Mouse (Mus musculus) T-helper 2 cell (primary cell): ENCODE data around the gene Ocrl.

Experiments
- in situ Hi-C: fragments of 300-600 bp; cut with MboI, MseI; formaldehyde crosslinking; loops from one replicate; pipeline ENCODE4 v1.15.1; 2025; ENCODE audit warnings: high pct_unique_total_duplicates

The Ocrl gene

GRCm38 (mm10) chrX:47912306-47912792 lies at the start of gene Ocrl:
Ocrl (plus strand) TSS chrX:47912387.
- in situ Hi-C loops: no loop called here

GRCm38 (mm10) chrX:47880052-47880451 lies 32.1 kb upstream of the Ocrl start:
- in situ Hi-C loops: no loop called here

GRCm38 (mm10) chrX:47882813-47883212 lies 29.4 kb upstream of the Ocrl start:
- in situ Hi-C loops: no loop called here

GRCm38 (mm10) chrX:47887401-47887800 lies 24.8 kb upstream of the Ocrl start:
- in situ Hi-C loops: no loop called here

- in situ Hi-C loops: no loop called here
These were observed 20.8 kb upstream of the Ocrl start for GRCm38 (mm10) chrX:47891243-47891906.

DNA sequence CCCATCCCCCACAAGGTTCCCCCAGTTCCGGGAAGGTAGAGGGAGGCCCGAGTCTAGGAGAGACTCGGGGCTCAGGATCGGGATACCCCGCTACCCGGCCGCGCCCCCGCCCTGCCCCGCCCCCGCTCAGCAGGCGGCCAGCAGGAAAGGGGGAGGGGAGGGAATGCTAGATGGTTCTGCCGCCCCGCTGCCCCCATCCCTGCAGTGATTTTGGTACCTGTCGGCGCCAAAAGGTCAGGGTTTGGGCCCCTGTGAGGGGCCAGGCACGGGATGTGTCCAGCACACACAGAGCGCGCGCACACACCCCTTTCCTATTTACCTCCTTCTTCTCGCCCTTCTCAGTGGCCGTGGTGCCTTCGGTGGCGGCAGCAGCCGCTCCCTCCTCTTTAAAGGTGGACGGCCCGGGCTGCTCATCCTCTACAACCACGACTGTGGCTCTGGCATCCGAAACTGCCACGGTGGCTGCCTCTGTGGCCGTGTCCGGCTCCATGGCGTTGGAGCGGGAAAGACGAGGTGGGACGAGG lies 20.2 kb upstream of the Ocrl start:
- in situ Hi-C loops: no loop called here

GRCm38 (mm10) chrX:47892431-47893024 lies 19.7 kb upstream of the Ocrl start, which contains the start of gene Smarca1:
Smarca1 (minus strand) TSS chrX:47892974.
- in situ Hi-C loops: no loop called here

DNA sequence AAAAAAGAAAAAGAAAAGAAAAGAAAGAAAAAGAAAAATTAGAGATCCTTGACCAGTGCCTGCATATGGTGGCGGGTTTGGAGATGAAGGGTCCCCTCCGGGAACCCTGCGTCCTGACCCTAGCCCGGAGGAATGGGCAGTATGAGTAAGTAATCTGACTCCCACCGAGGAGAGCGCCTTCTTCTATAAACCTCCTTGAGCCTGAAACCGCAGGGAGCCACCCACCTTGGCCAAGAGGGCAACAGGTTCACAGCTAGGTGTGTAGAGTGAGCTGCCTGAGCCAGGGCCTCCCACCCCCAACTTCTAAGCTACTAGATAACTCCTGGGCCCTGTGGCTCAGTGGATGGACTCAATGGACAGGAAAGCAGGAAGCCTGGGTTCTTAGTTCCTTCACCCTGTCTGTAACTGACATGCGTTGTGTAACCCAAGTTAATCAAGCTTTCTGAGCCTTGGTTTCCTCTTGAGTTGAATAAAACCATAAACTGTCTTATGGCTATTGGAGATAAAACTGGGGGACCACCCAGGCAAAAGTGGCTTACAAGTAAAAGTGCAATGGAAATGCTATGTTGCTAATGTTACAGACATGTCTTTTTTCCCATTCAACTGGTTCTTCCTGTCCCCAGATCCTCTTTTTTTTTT lies 836 bp downstream of the Ocrl start:
- in situ Hi-C loops: no loop called here

GRCm38 (mm10) chrX:47913543-47913938 lies 1.4 kb downstream of the Ocrl start:
- in situ Hi-C loops: no loop called here

DNA sequence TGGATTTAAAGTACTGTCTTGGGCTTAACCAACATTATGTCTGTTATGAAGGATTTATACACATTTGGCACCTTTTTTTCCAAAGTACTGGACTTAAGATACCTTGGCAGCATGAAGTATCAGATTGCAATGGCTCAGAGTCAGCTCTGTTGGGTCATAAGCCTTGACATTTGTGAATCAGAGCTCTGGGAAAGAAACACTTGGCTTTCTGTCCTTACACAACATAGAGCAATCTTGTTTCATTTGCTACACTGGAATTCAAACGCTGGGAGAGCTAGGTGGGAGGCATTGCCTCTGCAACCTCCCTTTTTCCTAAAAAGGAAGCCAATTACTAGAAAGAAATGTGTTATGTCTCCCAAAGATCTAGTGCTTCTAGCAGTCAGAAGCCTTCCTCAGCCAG lies 4.6 kb downstream of the Ocrl start:
- in situ Hi-C loops: no loop called here

DNA sequence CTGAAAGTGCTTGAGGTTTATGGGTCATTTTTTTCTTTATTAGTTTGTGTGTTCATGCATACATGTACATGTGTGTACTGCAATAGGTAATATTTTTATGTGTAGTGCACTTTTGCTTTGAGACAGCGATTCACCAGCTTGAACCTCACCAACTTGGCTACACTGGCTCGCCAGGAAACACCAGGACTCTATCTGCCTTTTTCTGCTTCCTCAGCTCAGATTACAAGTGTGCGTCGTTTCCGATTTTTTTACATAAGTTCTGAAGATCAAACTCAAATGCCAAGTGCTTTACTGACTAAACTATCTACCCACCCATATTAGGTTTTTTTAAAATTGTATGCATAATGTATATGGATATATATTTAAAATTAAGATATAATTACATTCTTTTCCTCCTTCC lies 8.4 kb downstream of the Ocrl start:
- in situ Hi-C loops: no loop called here

GRCm38 (mm10) chrX:47927981-47928380 lies 15.8 kb downstream of the Ocrl start:
- in situ Hi-C loops: no loop called here

DNA sequence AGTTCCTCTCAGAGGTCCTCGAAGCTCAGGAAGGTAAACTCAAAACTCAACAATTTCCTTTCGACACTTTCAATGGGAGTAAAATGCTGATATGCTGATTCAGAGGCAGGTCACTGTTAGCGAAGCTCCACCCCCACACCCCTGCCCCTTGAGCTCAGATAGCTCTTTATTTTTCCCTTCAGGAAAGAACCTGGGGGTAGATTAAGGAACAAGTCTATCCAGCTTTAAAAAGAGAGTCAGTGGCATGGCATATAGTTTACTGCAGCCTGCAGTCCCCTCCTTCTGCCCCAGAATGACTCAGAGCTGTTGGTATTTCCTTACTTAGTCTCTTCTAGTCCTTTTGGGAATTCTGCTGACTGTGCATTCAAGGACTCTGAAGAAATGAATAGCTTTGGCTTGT lies 18.3 kb downstream of the Ocrl start:
- in situ Hi-C loops: no loop called here

DNA sequence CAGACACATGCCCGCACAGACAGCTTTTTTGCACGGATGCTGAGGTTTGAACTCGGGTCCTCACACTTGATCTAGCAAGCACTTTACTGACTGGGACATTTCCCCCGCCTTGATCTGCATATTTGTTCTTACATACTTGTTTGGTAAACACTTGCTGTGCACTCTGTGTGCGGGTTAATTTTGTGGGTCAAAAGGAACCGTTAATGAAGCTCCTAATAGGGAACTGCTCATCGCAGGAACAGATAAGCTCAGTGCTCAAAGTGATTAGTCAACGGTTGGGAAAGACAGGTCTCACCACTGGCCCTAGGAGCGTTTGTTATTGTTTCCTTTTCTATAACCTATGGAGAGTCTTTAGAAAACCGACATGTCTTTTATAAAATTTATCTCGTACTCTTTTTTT lies 22.2 kb downstream of the Ocrl start:
- in situ Hi-C loops: no loop called here

- in situ Hi-C loops: no loop called here
These were observed 24.7 kb downstream of the Ocrl start for GRCm38 (mm10) chrX:47936885-47937284.

- in situ Hi-C loops: no loop called here
These were observed 25.6 kb downstream of the Ocrl start for GRCm38 (mm10) chrX:47937740-47938139.

- in situ Hi-C loops: no loop called here
These were observed 37.5 kb downstream of the Ocrl start for GRCm38 (mm10) chrX:47949729-47950128.

DNA sequence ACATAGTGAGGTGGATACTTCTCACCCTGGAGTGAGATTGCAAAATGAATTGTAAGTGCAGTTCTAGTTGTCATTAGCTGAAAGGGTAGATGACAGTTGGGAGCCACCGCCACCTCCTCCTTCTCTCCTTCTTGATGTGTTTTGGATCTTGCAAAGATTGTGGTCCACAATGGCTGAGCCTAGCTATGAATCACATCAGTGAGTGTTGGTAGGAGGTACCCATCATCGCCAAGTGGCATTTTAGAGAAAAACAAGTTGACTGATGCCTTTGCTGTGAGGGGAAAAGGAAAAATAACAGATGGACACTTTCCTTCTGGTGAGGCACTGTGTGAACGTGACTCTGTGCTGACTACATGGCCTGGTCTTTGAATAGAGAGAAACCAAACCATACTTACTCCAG lies 50.4 kb downstream of the Ocrl start:
- in situ Hi-C loops: no loop called here

DNA sequence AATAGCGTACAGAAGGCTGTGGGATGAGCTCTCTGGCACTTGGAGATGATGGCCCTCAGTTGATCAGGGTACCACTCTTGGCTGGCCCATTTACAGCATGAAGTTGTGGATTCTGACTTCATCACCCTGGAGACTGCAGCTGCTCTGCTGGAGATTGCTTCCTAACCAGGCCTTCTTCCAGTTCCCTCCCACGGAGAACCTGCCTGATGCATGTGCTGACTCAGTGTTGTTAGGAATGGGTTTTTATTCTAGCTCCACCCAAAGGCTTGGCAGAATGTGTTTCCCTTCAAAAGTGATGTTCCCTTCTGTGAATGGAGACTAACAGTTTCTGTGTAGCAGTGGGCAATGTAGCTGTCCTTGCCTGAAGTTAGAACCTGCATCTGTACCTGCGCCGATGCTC lies 58.2 kb downstream of the Ocrl start:
- in situ Hi-C loops: no loop called here

DNA sequence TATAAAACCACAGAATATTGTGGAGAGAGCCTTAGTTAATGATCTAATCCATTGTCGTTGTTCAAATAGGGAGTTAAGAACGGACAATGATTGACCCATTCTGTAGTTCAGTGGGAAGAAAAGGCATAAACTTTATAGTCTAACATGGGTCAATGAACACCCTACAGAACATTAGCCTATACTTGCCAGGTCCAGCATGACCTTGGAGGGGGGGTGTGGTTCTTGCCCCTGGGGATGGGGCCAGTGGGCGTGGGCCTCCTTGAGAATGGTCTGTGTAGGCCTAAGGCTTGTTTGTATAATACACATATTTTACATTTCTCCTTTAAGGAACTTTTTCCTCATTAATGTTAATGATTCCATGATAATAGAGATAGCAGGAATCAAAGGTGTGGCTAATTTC lies 58.7 kb downstream of the Ocrl start:
- in situ Hi-C loops: no loop called here

DNA sequence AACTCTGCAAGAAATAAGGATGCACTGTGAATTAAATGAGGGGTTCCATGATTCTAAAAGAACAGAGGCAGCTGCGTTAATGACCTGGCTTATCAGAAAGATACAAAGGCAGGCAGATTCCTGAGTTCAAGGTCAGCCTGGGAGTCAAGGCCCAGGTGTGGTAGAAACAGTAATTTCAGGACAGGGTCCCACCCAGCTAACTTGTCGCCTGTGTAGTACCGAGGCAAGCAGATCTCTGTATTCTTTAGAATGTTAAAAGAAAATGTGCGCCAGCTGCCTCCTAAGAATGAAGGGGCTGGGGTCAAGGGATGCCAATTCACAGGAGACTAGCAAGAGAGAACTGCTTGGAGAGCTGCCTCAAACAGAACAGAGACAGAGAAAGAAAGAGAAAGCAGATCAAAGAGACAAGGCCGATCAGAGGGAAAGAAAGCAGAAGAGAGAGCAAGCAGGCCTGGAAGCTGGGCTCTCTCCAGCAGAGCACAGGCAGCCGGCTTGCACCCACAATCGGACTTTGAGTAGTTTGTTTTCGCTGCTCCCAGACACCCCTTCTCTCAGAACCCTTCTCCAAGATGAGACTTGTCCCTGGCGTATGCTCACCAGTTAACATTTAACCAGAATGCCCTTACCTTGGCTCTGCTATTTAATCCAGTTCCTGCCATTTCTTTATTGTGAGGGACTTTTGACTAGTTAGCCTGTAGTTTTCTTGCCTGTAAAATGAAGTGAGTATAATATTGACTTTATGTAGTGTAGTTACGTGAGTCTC lies 59.4 kb downstream of the Ocrl start:
- in situ Hi-C loops: no loop called here

DNA sequence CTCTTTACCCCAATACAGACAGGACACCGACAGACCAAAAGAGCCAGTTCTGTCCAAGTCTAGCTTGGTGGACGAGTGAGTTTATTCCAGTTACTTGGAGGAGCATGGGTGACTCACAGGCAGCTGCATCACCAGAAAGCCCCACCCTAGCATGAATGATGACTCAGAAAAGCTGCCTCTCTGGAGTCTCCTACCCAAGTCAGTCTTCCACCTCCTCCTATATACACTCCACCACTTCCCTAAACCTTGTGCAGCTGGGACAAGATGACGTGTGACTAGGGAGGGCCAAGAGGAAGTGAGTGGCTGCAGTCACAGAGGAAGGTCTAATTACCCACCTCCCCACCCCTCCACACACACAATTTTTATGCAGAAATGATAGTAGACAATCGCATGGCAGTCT lies 64.4 kb downstream of the Ocrl start:
- in situ Hi-C loops: no loop called here
